Mouse (Mus musculus) liver, postnatal 0 days (tissue): ENCODE measurements around the gene Mmab.

Experiments used
- CTCF ChIP-seq: sonication (generic); IDR thresholded peaks from 2 replicates; pipeline ENCODE4 v1.5.1; 2016; ENCODE audit warnings: antibody characterized with exemption, low read depth
- EP300 ChIP-seq: IDR thresholded peaks from 2 replicates; pipeline ENCODE4 v1.6.1; 2016; ENCODE audit warnings: antibody characterized with exemption, low read depth, mild to moderate bottlenecking

DNA sequence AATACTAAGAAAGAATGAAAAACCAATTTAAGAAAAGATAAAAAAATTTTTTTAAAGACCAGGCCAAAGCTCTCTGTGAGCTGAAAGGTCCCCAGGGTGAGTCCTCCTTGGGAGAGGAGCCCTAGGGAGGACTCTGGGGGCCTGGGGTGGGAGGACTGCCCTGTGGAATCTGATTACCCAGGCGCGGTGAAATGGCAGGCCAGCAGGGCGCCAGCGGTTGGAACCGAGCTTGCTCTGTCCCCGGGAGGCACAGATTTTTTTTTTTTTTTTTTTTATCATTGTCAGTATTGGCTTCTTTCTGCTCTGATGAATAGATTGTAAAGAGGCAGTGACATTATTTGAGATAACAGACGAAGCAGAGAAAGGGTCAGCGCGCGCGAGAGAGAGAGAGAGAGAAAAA is 23.2 kb upstream of the Mmab start:
- no peak for TF ChIP-seq EP300
- TF ChIP-seq CTCF, result no peak
